In the genomic region with DNA sequence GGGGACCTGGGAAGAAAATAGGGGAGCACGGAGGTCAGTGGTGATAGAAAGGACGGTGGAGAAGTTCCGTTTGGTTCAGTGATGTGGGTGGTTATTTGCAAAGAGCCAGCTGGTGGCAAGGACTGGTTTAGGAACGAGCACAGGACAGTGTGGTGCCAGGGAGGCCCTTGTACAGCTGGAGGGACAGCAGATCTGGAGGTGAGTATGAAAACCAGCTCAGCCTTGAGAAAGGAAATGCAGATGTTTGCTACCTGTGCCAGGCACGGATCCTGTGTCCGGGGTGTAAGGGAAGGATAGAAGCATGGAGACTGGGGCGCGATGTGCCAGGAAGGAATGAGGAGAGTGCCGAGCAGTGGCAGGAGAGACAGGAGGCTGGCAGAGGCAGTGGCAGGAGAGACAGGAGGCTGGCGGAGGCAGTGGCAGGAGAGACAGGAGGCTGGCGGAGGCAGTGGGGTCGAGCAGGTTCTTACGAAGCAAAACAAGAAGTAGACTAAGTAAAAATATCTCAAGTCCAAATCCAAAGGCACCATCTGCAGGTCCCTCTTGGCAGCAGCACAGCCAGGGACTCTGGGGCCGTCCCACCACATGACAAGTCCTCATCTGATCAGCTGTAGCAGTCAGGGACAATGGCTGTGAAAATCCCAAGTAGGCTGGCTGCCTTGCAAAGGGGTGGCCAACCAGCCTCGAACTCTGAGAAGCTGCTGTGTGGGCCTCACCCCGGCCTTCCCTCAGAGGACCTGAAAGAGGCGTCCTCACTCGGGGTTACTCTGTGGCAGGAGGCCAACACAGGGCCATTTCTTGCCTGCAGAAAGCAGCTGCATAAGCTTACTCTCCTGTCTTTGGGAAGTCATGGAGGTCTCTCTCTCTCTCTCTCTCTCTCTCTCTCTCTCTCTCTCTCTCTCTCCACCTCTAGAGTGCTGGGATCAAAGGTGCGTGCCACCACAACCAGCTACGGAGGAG, we compare ENCODE assay signal across 8 mouse cellular contexts. TPM values are rescaled to one million over a fixed set of nuclear protein-coding genes. Genes with fewer than 3 reads are reported as not detected.
A peak's percentile ranks its signal among the peaks of the same experiment; 100 is the strongest.
DNase-seq lines count a peak whose midpoint lies in the region; ATAC-seq and TF ChIP-seq lines count a peak whose summit lies in the region.

No protein-coding gene starts in this region.

- no peak overlapping the region for H3K9ac ChIP-seq in ES-E14 (ENCODE audit: insufficient read depth, low read depth, low read length, poor library complexity, severe bottlenecking)

- peaks cover 2 to 19% of the 10 kb centered on the region in 2 experiments; a peak in 3 of 4 replicates for H3K4me1 ChIP-seq in ES-E14 (ENCODE audit: control insufficient read depth in 2 of 2, insufficient read depth in 2 of 2, low read length in 2 of 2, poor library complexity in 1 of 2)

- peak; percentile 91 for DNase-seq in heart, adult 11 months
- no peak for DNase-seq in heart, postnatal 4 days
- DNase-seq in ES-E14 (ENCODE audit: low read depth, low spot score): no peak
- no peak for DNase-seq in thymus, postnatal 25 days
- DNase-seq in adrenal gland, adult 8-10 months: no peak
- DNase-seq in testis, postnatal 14 days (ENCODE audit: low spot score): no peak

- H3K27ac ChIP-seq in ES-E14 (ENCODE audit: insufficient read depth, low read depth, low read length, poor library complexity, severe bottlenecking): no peak overlapping the region

- ATAC-seq in granulocyte monocyte progenitor cell, adult 5-6 weeks (replicated peaks; ENCODE audit: poor library complexity, severe bottlenecking): 0 out of 2 replicates have a peak, but pooled peaks have one; percentile 3
- ATAC-seq in megakaryocyte progenitor cell, adult 5-6 weeks (replicated peaks; ENCODE audit: poor library complexity): 0 out of 2 replicates have a peak, but pooled peaks have one; percentile 8

- peak overlapping the region; percentile 5 to 74; a peak in 3 of 4 replicates for H3K4me3 ChIP-seq in ES-E14 (ENCODE audit: insufficient read depth in 1 of 2, low read depth in 1 of 2, low read length in 2 of 2, poor library complexity in 1 of 2, severe bottlenecking in 1 of 2)

- in situ Hi-C loops in ES-E14 (cut with MboI; ENCODE audit: low sequenced_read_pairs in 2 of 2, unreplicated experiment in 2 of 2): no loop called here

- H3K9me3 ChIP-seq in ES-E14 (ENCODE audit: control insufficient read depth, insufficient read depth, low read depth, low read length): no peaks in the 10 kb centered on the region

- no peaks in the 10 kb centered on the region for H3K36me3 ChIP-seq in ES-E14 (ENCODE audit: control insufficient read depth, insufficient read depth, low read length, poor library complexity, severe bottlenecking)

TF ChIP-seq in ES-E14, 5 proteins besides CTCF, POLR2A, EP300 and RAD21:
- TF ChIP-seq ZC3H11A (IDR thresholded peaks at IDR 0.05; ENCODE audit: borderline replicate concordance, low read depth, low read length): no peak
- TF ChIP-seq CHD2 (IDR thresholded peaks at IDR 0.05; ENCODE audit: low read depth, low read length): no peak
- no peak for TF ChIP-seq MAFK (IDR thresholded peaks at IDR 0.05; ENCODE audit: insufficient read depth, low read depth, low read length)
- TF ChIP-seq HCFC1 (IDR thresholded peaks at IDR 0.05; ENCODE audit: borderline replicate concordance, insufficient read depth, low read length): no peak
- no peak for TF ChIP-seq ZNF384 (IDR thresholded peaks at IDR 0.05; ENCODE audit: low read depth, low read length)

RNA-seq across cellular contexts. Expression of gene Ssr1, which starts 29.6 kb away (rescaled TPM):
- 10 to 100 TPM; 93.1 to 98.7 TPM for total RNA-seq in heart, postnatal 4 days (2021)
- total RNA-seq in ES-E14 (2012; rRNA removed): 71.3 and 82.0 TPM in 2 replicates
- total RNA-seq in granulocyte monocyte progenitor cell, adult 5-6 weeks (2014; fragmentation: Nextera tagmentation): 144 and 158 TPM in 2 replicates
- 263 and 333 TPM in 2 replicates for total RNA-seq in granulocyte monocyte progenitor cell, adult 5-6 weeks (2017)
- total RNA-seq in megakaryocyte progenitor cell, adult 5-6 weeks (2015): 186 and 238 TPM in 2 replicates
- 247 and 275 TPM in 2 replicates for total RNA-seq in megakaryocyte progenitor cell, adult 5-6 weeks (2017)
- 100 to 1,000 TPM; 154 to 167 (median 160) TPM for total RNA-seq in adrenal gland, adult 8-10 months (2022)
